Mouse (Mus musculus) midbrain, embryonic 12.5 days (tissue): ENCODE data around the gene Gimap7. TPM values are rescaled to one million over a fixed set of nuclear protein-coding genes. Genes with fewer than 3 reads are reported as not detected.

Experiments
- ATAC-seq: fragments of 200-750 bp; cut with Nextera tagmentation; 2 replicates; pipeline ENCODE4 v1.8.0; 2017; ENCODE audit warnings: low read depth, moderate TSS enrichment, moderate library complexity; ENCODE audit not compliant: low FRiP score
- H3K27ac ChIP-seq: fragments of 300-500 bp; sonication (generic); replicated peaks from 2 replicates; pipeline ENCODE4 v1.5.1; 2016; ENCODE audit warnings: mild to moderate bottlenecking
- H3K27me3 ChIP-seq: fragments of 300-500 bp; sonication (generic); 2 replicates; pipeline ENCODE4 v1.6.1; 2016; ENCODE audit warnings: mild to moderate bottlenecking
- H3K36me3 ChIP-seq: fragments of 300-500 bp; sonication (generic); 2 replicates; pipeline ENCODE4 v1.6.1; 2016
- H3K4me1 ChIP-seq: fragments of 300-500 bp; sonication (generic); 2 replicates; pipeline ENCODE4 v1.6.1; 2016
- H3K4me2 ChIP-seq: fragments of 300-500 bp; sonication (generic); replicated peaks from 2 replicates; pipeline ENCODE4 v1.6.1; 2016; ENCODE audit warnings: mild to moderate bottlenecking, moderate library complexity
- H3K4me3 ChIP-seq: fragments of 300-500 bp; sonication (generic); 2 replicates; pipeline ENCODE4 v1.5.1; 2016; ENCODE audit warnings: mild to moderate bottlenecking
- H3K9ac ChIP-seq: fragments of 300-500 bp; sonication (generic); replicated peaks from 2 replicates; pipeline ENCODE4 v1.6.1; 2016; ENCODE audit warnings: mild to moderate bottlenecking, moderate library complexity
- H3K9me3 ChIP-seq: fragments of 300-500 bp; sonication (generic); 2 replicates; pipeline ENCODE4 v1.6.1; 2016; ENCODE audit warnings: mild to moderate bottlenecking
- WGBS: fragments of 180-500 bp; shearing (Covaris S2); methylation state at CpG from one replicate; pipeline ENCODE4 v1.1.7; 2016; 5-methylcytosine and 5-hydroxymethylcytosine counted together
- polyA plus RNA-seq: library from polyadenylated mRNA; unstranded; fragments of >200 nt; fragmentation: Nextera tagmentation; extraction: Ambion mirVana; gene quantifications from 2 replicates; pipeline ENCODE4 v1.2.1, GENCODE M21; 2016

Gimap7 gene
- polyA plus RNA-seq, 1 experiment from 2014 or later: not detected

DNA sequence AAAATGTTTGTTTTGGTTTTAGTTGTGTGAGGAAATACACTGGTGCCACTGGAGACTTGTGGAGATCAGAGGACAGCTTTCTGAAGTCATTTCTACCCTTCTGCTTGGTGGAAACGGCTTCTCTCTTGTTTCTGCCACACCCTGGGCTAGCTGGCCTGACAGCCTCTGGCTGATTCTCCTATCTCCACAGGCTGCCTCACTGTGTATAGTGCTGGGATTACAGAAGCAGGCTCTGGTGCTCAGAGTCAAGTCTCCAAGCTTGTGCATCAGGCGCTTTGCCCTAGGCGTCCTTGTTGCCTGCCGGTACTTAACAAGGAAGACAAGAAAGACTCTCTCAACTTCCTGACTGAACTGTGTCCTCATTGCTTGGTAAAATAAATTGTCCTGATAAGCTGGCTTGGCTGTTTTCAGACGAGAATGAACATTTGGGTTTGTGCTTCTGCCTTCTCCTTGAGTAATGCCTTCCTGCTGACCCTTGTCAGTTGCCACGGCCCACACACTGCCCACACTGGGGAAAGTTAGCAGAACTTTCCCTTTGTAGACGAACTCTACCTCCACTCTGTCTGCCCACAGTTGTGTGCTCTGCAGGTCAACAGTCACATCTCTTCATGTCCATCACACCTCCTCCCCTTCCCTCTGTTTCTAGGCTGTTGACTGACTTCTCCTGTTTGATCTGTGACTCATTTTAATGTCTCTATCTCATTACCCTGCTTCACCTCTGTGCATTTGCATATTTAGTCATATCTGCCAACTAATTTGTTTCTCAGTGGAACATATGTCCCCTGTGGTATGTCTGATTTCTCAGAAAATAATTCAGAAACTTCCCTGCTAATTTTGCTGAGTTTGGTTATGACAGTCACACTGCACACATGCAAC, 28.9 kb downstream of the Gimap7 start:
- 80% methylated on average over 7 of the region's 7 CpGs for WGBS
- no peaks in the 10 kb centered on the region for H3K36me3 ChIP-seq
- peaks cover 28% of the 10 kb centered on the region for H3K27me3 ChIP-seq
- peaks cover 8% of the 10 kb centered on the region; the same call in 1 of the 2 replicates for H3K4me1 ChIP-seq
- no peak overlapping the region for H3K4me3 ChIP-seq
- no peak overlapping the region for H3K4me2 ChIP-seq
- H3K9ac ChIP-seq: no peak overlapping the region
- no peak overlapping the region for H3K27ac ChIP-seq
- ATAC-seq: no peak
- no peaks in the 10 kb centered on the region for H3K9me3 ChIP-seq

DNA sequence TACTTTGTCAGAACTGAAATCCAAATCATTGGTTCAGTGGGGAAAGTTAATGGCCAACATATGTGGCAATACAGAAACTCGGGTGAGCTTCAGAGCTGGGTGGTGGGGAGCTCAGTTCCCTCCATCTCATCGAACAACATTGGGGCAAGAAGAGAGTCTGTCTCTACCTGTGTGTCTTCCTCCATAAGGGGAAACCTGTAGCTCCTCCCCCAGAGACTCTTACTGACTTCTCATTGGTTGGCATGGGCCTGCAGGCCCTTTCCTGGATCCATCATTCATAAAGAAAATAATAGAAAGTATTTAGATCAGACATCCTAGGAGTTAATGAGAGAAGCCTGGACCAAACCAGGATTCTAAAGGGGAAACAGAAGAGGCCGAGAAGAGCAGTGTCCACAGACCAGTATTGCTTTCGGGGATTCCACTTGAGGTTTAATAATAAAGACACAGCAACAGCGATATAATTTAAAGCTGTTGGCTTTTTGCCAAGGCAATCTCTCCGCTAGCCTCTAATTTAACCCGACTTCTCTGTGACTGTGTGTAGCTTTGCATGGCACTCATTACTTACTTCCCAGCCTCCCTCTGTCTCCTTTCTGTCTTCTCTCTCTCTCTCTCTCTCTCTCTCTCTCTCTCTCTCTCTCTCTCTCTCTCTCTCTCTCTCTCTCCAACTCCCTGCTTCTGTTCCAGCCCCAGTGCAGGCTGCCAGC, 45.3 kb downstream of the Gimap7 start:
- Histone ChIP-seq H3K4me2 (no peak overlapping the region), H3K9ac (no peak overlapping the region), H3K27me3 (no peaks in the 10 kb centered on the region), H3K9me3 (peaks cover 6% of the 10 kb centered on the region), H3K4me3 (no peak overlapping the region), H3K4me1 (no peaks in the 10 kb centered on the region), H3K27ac (no peak overlapping the region), H3K36me3 (no peaks in the 10 kb centered on the region)
- 87% methylated on average over 7 of the region's 7 CpGs for WGBS
- ATAC-seq: no peak

DNA sequence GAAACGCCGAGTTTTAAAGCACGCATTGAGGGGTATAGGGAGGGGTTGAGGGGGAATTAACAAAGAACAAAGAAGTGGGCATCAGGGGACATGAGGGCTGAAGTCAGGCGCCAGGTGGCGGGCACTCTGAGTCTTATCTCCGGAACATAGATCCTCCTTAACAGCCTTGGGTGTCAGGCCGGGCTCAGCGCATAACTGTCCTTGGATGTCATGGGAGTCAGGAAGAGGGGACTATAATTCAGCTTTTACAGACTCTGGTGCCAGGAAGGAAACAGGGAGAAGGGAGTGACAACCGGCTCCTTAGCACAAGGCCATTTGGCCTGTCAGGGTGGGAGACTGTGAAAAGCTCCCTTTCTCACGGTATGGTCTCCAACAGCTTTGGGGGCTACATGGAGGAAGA, 46.1 kb downstream of the Gimap7 start:
- H3K9me3 ChIP-seq: peaks cover 6% of the 10 kb centered on the region
- ATAC-seq: no peak
- H3K27me3 ChIP-seq: no peaks in the 10 kb centered on the region
- H3K36me3 ChIP-seq: no peaks in the 10 kb centered on the region
- H3K4me2 ChIP-seq: no peak overlapping the region
- H3K4me1 ChIP-seq: no peaks in the 10 kb centered on the region
- H3K9ac ChIP-seq: no peak overlapping the region
- no peak overlapping the region for H3K4me3 ChIP-seq
- no peak overlapping the region for H3K27ac ChIP-seq
- WGBS: 91% methylated on average over 10 of the region's 10 CpGs

DNA sequence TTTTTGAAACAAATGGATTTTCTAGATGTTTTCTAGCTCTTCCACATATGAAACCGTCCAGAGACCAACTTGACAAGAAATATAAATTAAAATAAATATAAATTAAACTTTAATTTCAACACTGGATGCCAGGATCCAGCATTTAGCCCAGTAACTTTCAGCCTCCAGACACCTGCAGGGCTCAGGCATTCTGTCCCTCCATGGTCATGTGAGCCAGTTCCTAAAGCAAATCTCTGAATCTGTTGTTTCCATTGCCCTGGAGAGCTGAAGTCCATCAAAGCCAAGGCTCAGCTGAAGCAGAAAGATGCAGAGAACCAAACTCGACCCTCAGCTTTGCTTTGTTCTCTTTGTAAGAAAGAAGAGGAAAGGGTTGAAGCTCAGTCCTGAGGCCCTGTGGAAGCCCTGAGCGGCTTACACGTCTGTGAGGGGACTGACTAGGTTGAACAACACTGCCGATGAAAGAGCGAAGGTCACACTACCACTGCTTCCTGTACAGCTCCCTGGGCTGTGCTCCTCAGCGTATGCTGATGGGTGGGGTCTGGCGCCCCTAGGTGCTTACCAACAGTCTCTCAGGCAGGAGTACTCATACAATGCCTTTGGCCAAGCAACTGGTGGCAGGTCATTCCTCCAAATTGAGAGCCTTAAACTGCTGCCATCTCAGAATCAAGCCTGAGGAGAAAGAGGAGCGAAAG, 49.9 kb downstream of the Gimap7 start:
- ATAC-seq: no peak
- Histone ChIP-seq H3K36me3 (no peaks in the 10 kb centered on the region), H3K4me3 (no peak overlapping the region), H3K27me3 (no peaks in the 10 kb centered on the region), H3K9ac (no peak overlapping the region), H3K4me1 (no peaks in the 10 kb centered on the region), H3K9me3 (peaks cover 6% of the 10 kb centered on the region), H3K27ac (no peak overlapping the region), H3K4me2 (no peak overlapping the region)
- 75% methylated on average over 9 of the region's 9 CpGs for WGBS

DNA sequence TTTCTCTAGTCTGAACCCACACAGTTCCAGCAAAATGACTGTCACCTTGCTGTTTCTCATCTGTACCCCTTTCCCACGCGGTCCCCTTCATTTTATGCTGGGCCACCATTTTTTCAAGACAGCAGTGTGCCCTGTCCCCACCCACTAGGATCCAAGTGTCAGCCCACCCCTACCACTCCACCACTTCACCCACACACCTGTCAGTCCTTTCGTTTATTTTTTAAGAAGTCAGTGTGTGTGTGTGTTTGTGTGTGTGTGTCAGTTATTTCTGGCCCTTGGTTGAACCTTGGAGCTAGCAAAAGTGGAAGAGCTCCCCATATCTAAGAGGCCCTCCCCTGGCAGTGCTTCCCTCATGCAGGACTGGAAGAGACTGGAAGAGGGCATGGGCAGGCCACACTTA, 50.5 kb downstream of the Gimap7 start:
- WGBS: 88% methylated on average over 3 of the region's 3 CpGs
- H3K9me3 ChIP-seq: peaks cover 6% of the 10 kb centered on the region
- no peak for ATAC-seq
- no peaks in the 10 kb centered on the region for H3K4me1 ChIP-seq
- H3K36me3 ChIP-seq: no peaks in the 10 kb centered on the region
- H3K4me3 ChIP-seq: no peak overlapping the region
- H3K27me3 ChIP-seq: no peaks in the 10 kb centered on the region
- H3K9ac ChIP-seq: no peak overlapping the region
- H3K4me2 ChIP-seq: no peak overlapping the region
- H3K27ac ChIP-seq: no peak overlapping the region

DNA sequence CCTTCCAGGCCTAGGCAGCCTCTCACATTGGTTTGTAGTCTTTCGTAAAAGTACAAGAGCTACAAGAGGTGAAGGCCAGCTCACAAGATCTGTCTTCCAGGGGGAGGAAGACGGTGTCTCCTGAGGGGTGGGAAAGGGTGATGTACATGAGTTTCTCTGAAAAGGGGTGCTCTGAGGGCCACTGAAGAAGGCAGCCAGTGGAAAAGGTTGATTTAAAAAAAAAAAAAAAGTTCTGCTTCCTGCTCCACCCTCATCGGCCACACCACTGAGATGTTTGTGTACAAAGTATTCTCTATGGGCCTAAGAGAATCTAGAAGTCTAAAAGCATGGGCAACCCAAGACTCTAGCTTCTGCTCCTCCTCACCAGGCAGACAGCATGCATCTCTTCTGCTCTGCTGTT, 52.3 kb downstream of the Gimap7 start, which contains the start of gene Gimap3:
Gene Gimap3, minus strand, starts transcription at position 156 of the 400 bp plus-strand sequence.
- no peak within 1 kb of the TSS for H3K4me2 ChIP-seq
- no peak within 1 kb of the TSS for H3K9ac ChIP-seq
- no peak within 1 kb of the TSS for H3K27ac ChIP-seq
- H3K4me1 ChIP-seq: no peaks in the 10 kb centered on the region
- no peaks in the 10 kb centered on the region for H3K27me3 ChIP-seq
- no peak within 1 kb of the TSS for H3K4me3 ChIP-seq
- H3K9me3 ChIP-seq: no peaks in the 10 kb centered on the region
- WGBS: 84% methylated on average over 3 of the region's 3 CpGs
- no peaks in the 10 kb centered on the region for H3K36me3 ChIP-seq
- ATAC-seq: no peak

DNA sequence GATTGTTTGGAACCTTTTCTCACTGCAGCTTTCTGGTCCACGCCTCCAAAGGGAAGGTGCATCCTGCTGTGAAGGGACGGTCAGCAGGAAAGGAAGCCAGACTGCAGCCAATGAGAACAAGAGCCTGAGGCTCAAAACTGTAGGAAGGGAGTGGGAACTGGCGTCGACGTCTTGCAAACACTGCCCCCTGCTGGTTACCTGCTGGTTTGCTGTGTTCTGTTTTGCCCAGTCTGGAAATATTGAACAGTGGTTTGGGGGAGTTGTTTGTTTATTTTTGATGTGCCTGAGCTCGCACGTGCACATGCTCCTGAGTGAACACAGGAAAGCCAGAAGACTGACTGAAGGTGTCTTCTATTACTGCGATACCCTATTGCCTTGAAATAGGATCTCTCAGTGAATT, 53.6 kb downstream of the Gimap7 start:
- H3K36me3 ChIP-seq: no peaks in the 10 kb centered on the region

More for the DNA sequence above, 53.6 kb downstream of the Gimap7 start:
- H3K27ac ChIP-seq: no peak overlapping the region
- 9% methylated on average over 8 of the region's 8 CpGs for WGBS
- H3K9me3 ChIP-seq: no peaks in the 10 kb centered on the region
- H3K4me1 ChIP-seq: no peaks in the 10 kb centered on the region
- peak; percentile 68 for ATAC-seq
- H3K9ac ChIP-seq: no peak overlapping the region
- no peak overlapping the region for H3K4me2 ChIP-seq
- no peak overlapping the region for H3K4me3 ChIP-seq
- H3K27me3 ChIP-seq: no peaks in the 10 kb centered on the region

Other genes starting within 250 kb of the Gimap7 start
- gene Atp6v0e2, start 181.0 kb upstream of the Gimap7 start, polyA plus RNA-seq: 85.7 and 89.9 TPM in 2 replicates
- 18.1 and 22.3 TPM in 2 replicates for gene Lrrc61, start 163.8 kb upstream of the Gimap7 start, polyA plus RNA-seq
- gene Rarres2, start 145.8 kb upstream of the Gimap7 start, polyA plus RNA-seq: 1.7 and 3.1 TPM in 2 replicates
- not detected in 2 replicates for gene Gm45021, start 129.0 kb upstream of the Gimap7 start, polyA plus RNA-seq
- 50.1 and 54.1 TPM in 2 replicates for gene Repin1, start 124.7 kb upstream of the Gimap7 start, polyA plus RNA-seq
- 0.65 TPM in 1 of 2 replicates, not detected in the other for gene Gm44965, start 124.7 kb upstream of the Gimap7 start, polyA plus RNA-seq
- gene Zfp775, start 116.6 kb upstream of the Gimap7 start, polyA plus RNA-seq: 13.3 and 15.7 TPM in 2 replicates
- gene AI854703, start 91.9 kb upstream of the Gimap7 start, polyA plus RNA-seq: 1.4 and 1.5 TPM in 2 replicates
- gene Gimap8, start 71.4 kb upstream of the Gimap7 start, polyA plus RNA-seq: 0.45 and 0.77 TPM in 2 replicates
- 1.7 and 2.6 TPM in 2 replicates for gene Gimap9, start 42.5 kb upstream of the Gimap7 start, polyA plus RNA-seq
- 2.3 and 3.0 TPM in 2 replicates for gene Gimap4, start 34.1 kb upstream of the Gimap7 start, polyA plus RNA-seq
- gene Gimap6, start 10.4 kb upstream of the Gimap7 start, polyA plus RNA-seq: 5.7 and 6.9 TPM in 2 replicates
- gene Gm28053, start within 50 bp of the Gimap7 start, polyA plus RNA-seq: not detected in 2 replicates
- 5.0 and 5.5 TPM in 2 replicates for gene Gimap1, start 20.4 kb downstream of the Gimap7 start, polyA plus RNA-seq
- gene Gimap5, start 27.6 kb downstream of the Gimap7 start, polyA plus RNA-seq: 0.87 and 0.97 TPM in 2 replicates
- not detected in 2 replicates for gene Gimap3, start 52.2 kb downstream of the Gimap7 start, polyA plus RNA-seq
- gene Tmem176a, start 122.3 kb downstream of the Gimap7 start, polyA plus RNA-seq: 18.5 and 18.6 TPM in 2 replicates
- 64.5 and 86.7 TPM in 2 replicates for gene Tmem176b, start 122.9 kb downstream of the Gimap7 start, polyA plus RNA-seq
- not detected in 2 replicates for gene Aoc1, start 154.3 kb downstream of the Gimap7 start, polyA plus RNA-seq
- not detected in 2 replicates for gene 1600015I10Rik, start 211.3 kb downstream of the Gimap7 start, polyA plus RNA-seq